Mouse (Mus musculus) right cerebral cortex, postnatal 4 days (tissue): Measurements from ENCODE around the gene Spata3.

Source experiments
- DNase-seq: peaks from one replicate; pipeline ENCODE4 v3.0.0-alpha.2; 2022

Spata3 gene

DNA sequence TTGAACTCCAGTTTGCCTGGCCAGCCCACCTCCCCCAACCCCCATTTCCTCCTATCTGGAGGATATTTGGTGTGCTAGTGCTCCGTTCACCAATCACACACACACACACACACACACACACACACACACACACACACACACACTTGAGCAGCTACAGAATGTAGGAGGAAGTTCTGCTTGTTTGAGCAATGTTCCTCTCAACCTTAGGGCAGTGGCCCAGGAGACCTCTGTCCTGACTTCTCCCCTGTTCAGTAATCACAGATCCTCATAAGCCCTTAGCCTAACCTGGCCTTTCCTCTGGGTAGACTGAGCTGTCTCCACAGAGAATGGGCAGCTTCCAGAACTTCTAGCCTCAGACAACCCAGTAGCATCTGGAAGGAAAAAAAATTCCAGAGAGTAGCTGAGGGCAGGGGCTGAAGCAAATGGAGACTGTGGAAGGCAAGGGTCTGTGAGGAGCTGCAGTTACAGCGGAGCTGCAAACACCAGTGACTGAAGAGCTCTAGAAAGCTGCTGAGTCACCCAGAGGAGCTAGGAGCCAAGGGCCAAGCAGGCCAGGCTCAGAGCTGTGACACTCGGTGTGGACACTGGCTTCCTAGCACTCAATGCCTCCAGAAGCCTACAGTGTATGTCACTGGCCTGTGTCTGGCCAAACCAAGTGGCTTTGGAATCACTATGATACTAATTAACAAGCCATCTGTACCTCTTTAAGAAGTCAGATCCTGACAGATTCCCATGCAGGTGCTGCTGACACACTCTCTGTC lies 21.8 kb downstream of the Spata3 start:
- DNase-seq: no peak

DNA sequence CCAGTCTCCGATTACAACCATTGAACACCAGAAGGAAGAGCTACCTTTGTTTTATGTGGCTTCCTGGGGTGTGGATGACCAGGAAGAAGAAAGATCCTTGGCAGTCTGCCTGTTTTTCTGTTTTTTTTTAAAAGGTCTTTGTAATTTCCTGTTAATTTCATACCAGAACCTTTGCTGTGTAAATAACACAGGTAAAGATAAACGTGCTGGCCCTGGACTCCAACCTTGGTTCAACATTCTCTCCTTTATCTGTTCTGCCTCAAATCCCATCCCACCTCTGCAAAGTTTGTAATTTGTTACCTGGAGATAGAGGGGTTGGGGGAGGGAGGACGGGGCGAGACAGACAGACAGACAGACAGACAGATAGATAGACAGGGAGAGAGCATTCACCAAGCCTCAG lies 23.5 kb downstream of the Spata3 start:
- no peak for DNase-seq

DNA sequence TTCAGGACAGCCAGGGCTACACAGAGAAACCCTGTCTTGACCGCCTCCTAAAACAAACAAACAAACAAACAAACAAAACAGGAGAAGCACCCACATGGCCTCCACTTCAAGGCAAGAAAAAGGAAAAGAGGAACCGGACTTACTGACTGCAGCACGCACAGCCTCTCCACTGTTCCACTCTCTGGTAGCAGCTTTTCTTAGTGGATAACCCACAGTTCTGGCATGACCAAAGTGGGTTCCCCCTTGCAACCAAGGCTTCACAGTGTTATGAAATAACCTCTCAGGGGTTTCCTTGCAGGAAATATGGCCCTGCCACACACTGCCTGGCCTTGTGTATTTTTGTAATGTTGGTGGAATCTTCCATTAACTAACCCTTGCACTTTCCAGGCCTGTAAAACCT lies 24.2 kb downstream of the Spata3 start:
- DNase-seq: no peak

DNA sequence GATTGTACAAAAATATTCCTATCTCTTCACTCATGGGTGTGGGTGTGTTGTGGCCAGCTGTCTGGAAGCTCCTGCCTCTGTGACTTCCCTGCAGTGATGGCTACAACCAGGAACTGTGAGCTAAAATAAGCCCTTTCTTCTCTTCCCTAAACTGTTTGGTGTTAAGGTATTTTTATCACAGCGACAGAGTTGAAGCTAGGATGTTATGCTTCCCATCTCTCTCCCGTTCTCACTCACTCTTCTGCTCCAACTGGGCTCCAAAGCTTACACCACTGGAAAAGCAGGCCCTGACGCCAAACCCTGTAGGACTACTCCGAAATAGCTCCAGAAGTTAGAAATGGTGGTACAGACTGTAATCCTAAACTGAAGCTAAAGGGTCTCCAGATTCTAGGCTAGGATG lies 28.4 kb downstream of the Spata3 start:
- no peak for DNase-seq

GRCm38 (mm10) chr1:86045848-86046805 lies 29.5 kb downstream of the Spata3 start, which contains the start of gene 2810459M11Rik:
Gene 2810459M11Rik (plus strand): TSS chr1:86045863.
- peak; percentile 44 for DNase-seq

- no peak for DNase-seq
Measured at GRCm38 (mm10) chr1:86046833-86047563, 30.4 kb downstream of the Spata3 start.

GRCm38 (mm10) chr1:86048231-86048630 lies 31.6 kb downstream of the Spata3 start:
- no peak for DNase-seq

GRCm38 (mm10) chr1:86048744-86049143 lies 32.1 kb downstream of the Spata3 start:
- DNase-seq: no peak

- peak; percentile 76 for DNase-seq
Measured at GRCm38 (mm10) chr1:86053198-86053921, 36.7 kb downstream of the Spata3 start.

DNA sequence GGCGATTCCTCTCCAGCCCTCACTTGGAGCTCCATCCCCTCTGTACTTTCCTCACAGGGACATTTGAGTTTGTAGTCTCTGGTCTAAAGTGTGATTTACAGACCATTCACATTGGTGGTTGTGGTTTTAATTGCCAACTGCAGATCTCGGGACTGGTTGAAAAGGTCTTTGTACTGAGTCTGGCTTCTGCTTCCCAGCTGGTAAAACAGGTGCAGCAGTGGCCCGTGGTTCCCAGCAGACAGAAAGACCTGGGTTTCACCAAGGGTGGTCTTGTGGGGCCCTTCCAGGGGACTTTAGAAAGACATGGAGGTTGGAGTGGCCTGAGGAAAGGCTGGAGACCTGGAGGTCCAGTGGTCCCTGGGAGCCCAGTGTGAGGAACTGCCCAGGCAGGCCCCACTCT lies 38.3 kb downstream of the Spata3 start:
- no peak for DNase-seq

DNA sequence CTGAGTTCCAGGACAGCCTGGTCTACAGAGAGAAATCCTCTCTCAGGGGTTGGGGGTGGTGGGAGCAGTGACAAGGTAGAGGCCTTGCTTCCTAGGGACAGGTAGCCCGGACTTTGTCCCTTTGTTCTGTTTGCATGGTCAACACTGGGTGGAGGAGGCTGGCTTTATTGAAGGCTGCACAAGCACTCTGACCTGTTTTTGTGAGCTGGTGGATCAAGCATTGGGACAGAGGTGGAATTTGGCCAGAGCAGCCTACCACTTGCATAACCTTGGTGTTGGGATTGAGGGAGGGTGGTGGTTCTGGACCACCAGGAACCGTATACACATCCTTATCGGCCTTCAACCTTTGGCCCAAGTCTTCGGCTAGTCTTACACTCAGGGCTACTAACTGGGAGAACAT lies 39.7 kb downstream of the Spata3 start:
- no peak for DNase-seq

GRCm38 (mm10) chr1:86058856-86059769 lies 42.5 kb downstream of the Spata3 start:
- DNase-seq: peak; percentile 93

GRCm38 (mm10) chr1:86062523-86062922 lies 45.9 kb downstream of the Spata3 start:
- DNase-seq: no peak

GRCm38 (mm10) chr1:86064271-86064991 lies 47.8 kb downstream of the Spata3 start, which contains the start of gene Psmd1:
Gene Psmd1 (plus strand): TSS chr1:86064387.
- DNase-seq: peak; percentile 87

DNA sequence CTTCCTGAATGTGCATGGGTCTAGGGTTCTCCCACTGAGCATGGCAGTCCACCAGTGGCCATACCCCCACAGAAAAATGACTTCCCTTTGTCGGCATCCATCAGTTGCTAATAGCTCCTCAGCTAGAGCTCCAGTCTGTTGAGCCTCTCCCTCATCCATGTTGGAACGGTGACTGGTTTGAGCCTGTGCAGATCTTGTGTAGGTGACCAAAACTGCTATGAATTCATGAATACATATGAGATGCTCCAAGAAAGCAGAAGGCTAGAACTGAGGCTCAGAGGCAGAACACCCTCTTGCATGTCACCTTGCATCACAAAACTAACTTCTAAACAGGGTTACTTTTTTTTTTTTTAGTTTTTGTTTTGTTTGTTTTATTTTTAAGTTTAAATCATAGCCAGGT lies 59.9 kb downstream of the Spata3 start:
- DNase-seq: no peak
